Mouse (Mus musculus) ES-Bruce4 (cell line): ENCODE results near the gene Zfp764. TPM values are rescaled to one million over a fixed set of nuclear protein-coding genes. Genes with fewer than 3 reads are reported as not detected.
A peak's percentile ranks its signal among the peaks of the same experiment; 100 is the strongest.

ENCODE experiments used
- H3K27ac ChIP-seq: 2 replicates; pipeline ENCODE4 v1.5.1; 2012; ENCODE audit warnings: low read length, inconsistent platforms; ENCODE audit not compliant: insufficient read depth
- H3K27me3 ChIP-seq: 2 replicates; pipeline ENCODE4 v1.6.1; 2012; ENCODE audit warnings: mild to moderate bottlenecking, low read length, inconsistent platforms; ENCODE audit not compliant: control insufficient read depth, poor library complexity, insufficient read depth, severe bottlenecking
- H3K36me3 ChIP-seq: 2 replicates; pipeline ENCODE4 v1.6.1; 2012; ENCODE audit warnings: inconsistent platforms, mild to moderate bottlenecking, low read length, moderate library complexity; ENCODE audit not compliant: control insufficient read depth, poor library complexity, insufficient read depth, severe bottlenecking
- H3K4me1 ChIP-seq: one replicate; pipeline ENCODE4 v1.8.1; 2011; ENCODE audit warnings: low read length; ENCODE audit not compliant: control insufficient read depth, insufficient read depth
- H3K4me3 ChIP-seq: 2 replicates; pipeline ENCODE4 v1.5.1; 2011; ENCODE audit warnings: low read depth, mild to moderate bottlenecking, low read length
- H3K9ac ChIP-seq: 2 replicates; pipeline ENCODE4 v1.6.1; 2012; ENCODE audit warnings: low read depth, mild to moderate bottlenecking, inconsistent platforms; ENCODE audit not compliant: poor library complexity, severe bottlenecking
- H3K9me3 ChIP-seq: replicated peaks from 2 replicates; pipeline ENCODE4 v1.6.1; 2012; ENCODE audit warnings: mild to moderate bottlenecking, low read length, inconsistent platforms; ENCODE audit not compliant: control insufficient read depth, poor library complexity, insufficient read depth, severe bottlenecking
- CTCF ChIP-seq: IDR thresholded peaks from one replicate; pipeline ENCODE4 v1.8.1; 2011; ENCODE audit warnings: low read depth, low read length
- EP300 ChIP-seq: IDR thresholded peaks from 2 replicates; pipeline ENCODE4 v1.6.1; 2011; ENCODE audit warnings: low read depth, low read length; ENCODE audit not compliant: insufficient read depth
- POLR2A ChIP-seq: IDR thresholded peaks from one replicate; pipeline ENCODE4 v1.8.1; 2011; ENCODE audit warnings: low read length; ENCODE audit not compliant: insufficient read depth
- polyA plus RNA-seq: library from polyadenylated mRNA; stranded (reverse); fragments of >200 nt; gene quantifications from 2 replicates; pipeline ENCODE4 v1.2.4, GENCODE M21; 2011; ENCODE audit warnings: low read depth; ENCODE audit not compliant: missing spikeins, insufficient read depth, insufficient read length

Zfp764 gene
- polyA plus RNA-seq, 1 experiment, result 1.4 TPM

- Histone ChIP-seq H3K9ac (peak overlapping the region; percentile 25), H3K4me1 (no peaks in the 10 kb centered on the region), H3K9me3 (no peaks in the 10 kb centered on the region), H3K4me3 (peak overlapping the region; percentile 27), H3K27me3 (no peaks in the 10 kb centered on the region), H3K27ac (no peak overlapping the region), H3K36me3 (no peaks in the 10 kb centered on the region)
- TF ChIP-seq CTCF (no peak), EP300 (no peak), POLR2A (no peak)
Observed at GRCm38 (mm10) chr7:127443976-127444375, 37.4 kb upstream of the Zfp764 start.

GRCm38 (mm10) chr7:127437724-127438123 lies 31.1 kb upstream of the Zfp764 start:
- no peak overlapping the region for H3K4me3 ChIP-seq
- no peak overlapping the region for H3K9ac ChIP-seq
- H3K9me3 ChIP-seq, result no peaks in the 10 kb centered on the region
- H3K27me3 ChIP-seq, result no peaks in the 10 kb centered on the region
- no peaks in the 10 kb centered on the region for H3K4me1 ChIP-seq
- TF ChIP-seq POLR2A, result no peak
- no peak for TF ChIP-seq EP300
- TF ChIP-seq CTCF, result peak; percentile 64
- H3K36me3 ChIP-seq, result no peaks in the 10 kb centered on the region
- no peak overlapping the region for H3K27ac ChIP-seq

- H3K36me3 ChIP-seq, result no peaks in the 10 kb centered on the region
- no peak overlapping the region for H3K27ac ChIP-seq
- no peaks in the 10 kb centered on the region for H3K27me3 ChIP-seq
- TF ChIP-seq POLR2A (no peak), CTCF (no peak), EP300 (no peak)
- no peaks in the 10 kb centered on the region for H3K4me1 ChIP-seq
- no peak overlapping the region for H3K4me3 ChIP-seq
- no peak overlapping the region for H3K9ac ChIP-seq
- no peaks in the 10 kb centered on the region for H3K9me3 ChIP-seq
Observed at GRCm38 (mm10) chr7:127435206-127435605, 28.6 kb upstream of the Zfp764 start.

GRCm38 (mm10) chr7:127426354-127426753 lies 19.7 kb upstream of the Zfp764 start:
- Histone ChIP-seq H3K9ac (no peak overlapping the region), H3K36me3 (no peaks in the 10 kb centered on the region), H3K9me3 (no peaks in the 10 kb centered on the region), H3K27me3 (no peaks in the 10 kb centered on the region), H3K27ac (no peak overlapping the region), H3K4me3 (no peak overlapping the region), H3K4me1 (no peaks in the 10 kb centered on the region)
- TF ChIP-seq CTCF (no peak), POLR2A (no peak), EP300 (no peak)

GRCm38 (mm10) chr7:127425911-127426310 lies 19.3 kb upstream of the Zfp764 start:
- no peaks in the 10 kb centered on the region for H3K27me3 ChIP-seq
- H3K27ac ChIP-seq, result no peak overlapping the region
- H3K4me1 ChIP-seq, result no peaks in the 10 kb centered on the region
- H3K9me3 ChIP-seq, result no peaks in the 10 kb centered on the region
- H3K4me3 ChIP-seq, result no peak overlapping the region
- TF ChIP-seq POLR2A (no peak), EP300 (no peak), CTCF (no peak)
- H3K36me3 ChIP-seq, result no peaks in the 10 kb centered on the region
- H3K9ac ChIP-seq, result no peak overlapping the region

- TF ChIP-seq EP300 (no peak), POLR2A (no peak), CTCF (no peak)
- Histone ChIP-seq H3K36me3 (no peaks in the 10 kb centered on the region), H3K9me3 (no peaks in the 10 kb centered on the region)
Observed at GRCm38 (mm10) chr7:127425291-127425690, 18.7 kb upstream of the Zfp764 start.

More at GRCm38 (mm10) chr7:127425291-127425690, 18.7 kb upstream of the Zfp764 start:
- H3K9ac ChIP-seq, result no peak overlapping the region
- no peak overlapping the region for H3K4me3 ChIP-seq
- H3K4me1 ChIP-seq, result no peaks in the 10 kb centered on the region
- no peak overlapping the region for H3K27ac ChIP-seq
- no peaks in the 10 kb centered on the region for H3K27me3 ChIP-seq
